Mouse (Mus musculus): Measurements from ENCODE around the gene Twist2. TPM values are rescaled to one million over a fixed set of nuclear protein-coding genes. Genes with fewer than 3 reads are reported as not detected.

The Twist2 gene
- polyA plus RNA-seq, 1 experiment = 0.42 TPM

DNA sequence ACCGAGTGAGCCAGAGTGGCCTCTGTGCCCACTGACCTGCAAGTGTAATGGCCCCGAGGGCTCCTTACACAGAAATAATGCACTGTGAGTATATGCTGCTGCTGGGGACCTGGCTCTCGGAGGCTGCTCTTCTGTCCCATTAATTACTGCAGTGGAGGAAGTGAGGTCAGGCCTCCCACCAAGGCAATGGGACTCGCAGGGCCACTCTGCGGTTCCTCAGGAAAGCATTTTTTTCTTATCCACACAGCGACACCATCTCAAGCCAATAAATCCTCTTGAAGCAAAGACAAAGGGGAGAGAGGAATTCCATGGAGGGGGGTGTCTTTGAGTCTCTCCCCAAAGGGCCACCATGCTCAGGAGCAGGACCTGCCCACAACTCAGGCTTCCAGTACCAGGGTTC lies 69.8 kb downstream of the Twist2 start:
- Histone ChIP-seq H3K4me3 (ENCODE audit: insufficient read depth, low read length) (no peak overlapping the region), H3K4me1 (ENCODE audit: control insufficient read depth, insufficient read depth, low read length) (no peaks in the 10 kb centered on the region), H3K27ac (ENCODE audit: insufficient read depth, low read depth, low read length) (no peak overlapping the region)
- TF ChIP-seq POLR2A (IDR thresholded peaks at IDR 0.05; ENCODE audit: borderline replicate concordance, low read depth, low read length) (no peak), CTCF (IDR thresholded peaks at IDR 0.05; ENCODE audit: low read depth, low read length) (no peak)

GRCm38 (mm10) chr1:91872388-91873059 lies 71.3 kb downstream of the Twist2 start:
- TF ChIP-seq POLR2A (IDR thresholded peaks at IDR 0.05; ENCODE audit: borderline replicate concordance, low read depth, low read length) = no peak
- no peak for TF ChIP-seq CTCF (IDR thresholded peaks at IDR 0.05; ENCODE audit: low read depth, low read length)
- no peaks in the 10 kb centered on the region for H3K4me1 ChIP-seq (ENCODE audit: control insufficient read depth, insufficient read depth, low read length)
- H3K4me3 ChIP-seq (ENCODE audit: insufficient read depth, low read length) = no peak overlapping the region
- no peak overlapping the region for H3K27ac ChIP-seq (ENCODE audit: insufficient read depth, low read depth, low read length)

- Histone ChIP-seq H3K27ac (ENCODE audit: insufficient read depth, low read depth, low read length) (no peak overlapping the region), H3K4me3 (ENCODE audit: insufficient read depth, low read length) (no peak overlapping the region), H3K4me1 (ENCODE audit: control insufficient read depth, insufficient read depth, low read length) (no peaks in the 10 kb centered on the region)
- TF ChIP-seq POLR2A (IDR thresholded peaks at IDR 0.05; ENCODE audit: borderline replicate concordance, low read depth, low read length) = no peak
- TF ChIP-seq CTCF (IDR thresholded peaks at IDR 0.05; ENCODE audit: low read depth, low read length) = no peak
Observed at GRCm38 (mm10) chr1:91873572-91874285, 72.5 kb downstream of the Twist2 start.

GRCm38 (mm10) chr1:91874633-91875032 lies 73.4 kb downstream of the Twist2 start:
- TF ChIP-seq CTCF (IDR thresholded peaks at IDR 0.05; ENCODE audit: low read depth, low read length) (peak; percentile 60), POLR2A (IDR thresholded peaks at IDR 0.05; ENCODE audit: borderline replicate concordance, low read depth, low read length) (no peak)

DNA sequence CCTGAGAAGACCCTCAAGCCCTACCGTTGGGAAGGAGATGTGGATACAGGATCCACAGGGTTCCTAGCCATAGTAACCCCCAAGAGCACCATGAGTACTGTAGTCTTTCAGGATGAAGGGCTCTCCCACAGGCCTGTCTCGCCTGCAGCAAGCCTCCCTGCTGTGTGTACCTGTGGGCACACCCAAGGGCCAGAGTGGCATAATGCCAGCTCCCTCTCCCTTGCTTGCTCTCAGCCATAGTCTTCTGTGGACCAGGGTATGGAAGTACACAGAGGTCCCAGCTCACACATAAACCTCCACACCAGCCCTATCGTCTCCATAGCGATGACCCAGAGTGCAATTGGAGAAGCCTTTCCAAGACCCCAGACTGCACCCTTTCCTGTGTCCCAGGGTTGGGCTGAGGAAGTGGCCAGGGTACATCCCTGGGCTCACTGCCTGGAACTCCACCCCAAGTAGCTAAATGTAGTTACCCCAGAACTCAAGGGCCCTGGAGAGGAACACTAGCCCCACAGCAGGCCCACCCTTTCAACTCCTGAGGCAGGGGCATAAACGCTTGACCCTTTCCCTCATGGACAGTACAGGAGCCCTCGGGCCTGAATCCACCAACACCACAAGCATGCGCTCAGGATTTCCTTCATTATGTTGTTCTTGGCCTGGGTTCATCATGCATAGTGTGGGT lies 73.9 kb downstream of the Twist2 start:
- H3K27ac ChIP-seq (ENCODE audit: insufficient read depth, low read depth, low read length) = no peak overlapping the region
- H3K4me1 ChIP-seq (ENCODE audit: control insufficient read depth, insufficient read depth, low read length) = no peaks in the 10 kb centered on the region
- TF ChIP-seq CTCF (IDR thresholded peaks at IDR 0.05; ENCODE audit: low read depth, low read length) (no peak), POLR2A (IDR thresholded peaks at IDR 0.05; ENCODE audit: borderline replicate concordance, low read depth, low read length) (no peak)
- H3K4me3 ChIP-seq (ENCODE audit: insufficient read depth, low read length) = no peak overlapping the region

More at GRCm38 (mm10) chr1:91874633-91875032, 73.4 kb downstream of the Twist2 start:
- Histone ChIP-seq H3K4me3 (ENCODE audit: insufficient read depth, low read length) (no peak overlapping the region), H3K4me1 (ENCODE audit: control insufficient read depth, insufficient read depth, low read length) (no peaks in the 10 kb centered on the region), H3K27ac (ENCODE audit: insufficient read depth, low read depth, low read length) (no peak overlapping the region)

GRCm38 (mm10) chr1:91878696-91879095 lies 77.4 kb downstream of the Twist2 start:
- Histone ChIP-seq H3K27ac (ENCODE audit: insufficient read depth, low read depth, low read length) (no peak overlapping the region), H3K4me1 (ENCODE audit: control insufficient read depth, insufficient read depth, low read length) (no peaks in the 10 kb centered on the region), H3K4me3 (ENCODE audit: insufficient read depth, low read length) (no peak overlapping the region)
- TF ChIP-seq CTCF (IDR thresholded peaks at IDR 0.05; ENCODE audit: low read depth, low read length) (no peak), POLR2A (IDR thresholded peaks at IDR 0.05; ENCODE audit: borderline replicate concordance, low read depth, low read length) (no peak)

DNA sequence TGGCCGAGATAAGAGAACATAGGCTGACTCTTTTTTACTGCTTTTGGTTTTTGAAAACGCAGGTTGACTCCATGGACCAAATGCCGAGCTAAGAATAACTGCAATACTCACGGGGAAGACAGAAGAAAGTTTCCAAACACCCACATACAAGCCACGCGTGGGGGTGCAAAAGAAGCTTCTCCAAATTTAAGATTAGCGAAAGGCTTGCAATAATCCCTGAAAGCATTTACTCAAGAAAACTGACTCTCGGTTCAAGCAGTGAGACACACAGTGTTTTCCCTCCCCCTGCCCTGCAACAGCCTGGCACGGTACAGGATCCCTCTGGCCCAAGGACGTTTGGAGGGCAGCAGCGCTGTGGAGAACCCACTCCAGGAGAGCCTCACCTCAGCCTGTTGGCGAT lies 78.9 kb downstream of the Twist2 start:
- Histone ChIP-seq H3K4me1 (ENCODE audit: control insufficient read depth, insufficient read depth, low read length) (no peaks in the 10 kb centered on the region), H3K4me3 (ENCODE audit: insufficient read depth, low read length) (no peak overlapping the region), H3K27ac (ENCODE audit: insufficient read depth, low read depth, low read length) (no peak overlapping the region)
- TF ChIP-seq POLR2A (IDR thresholded peaks at IDR 0.05; ENCODE audit: borderline replicate concordance, low read depth, low read length) (no peak), CTCF (IDR thresholded peaks at IDR 0.05; ENCODE audit: low read depth, low read length) (no peak)

DNA sequence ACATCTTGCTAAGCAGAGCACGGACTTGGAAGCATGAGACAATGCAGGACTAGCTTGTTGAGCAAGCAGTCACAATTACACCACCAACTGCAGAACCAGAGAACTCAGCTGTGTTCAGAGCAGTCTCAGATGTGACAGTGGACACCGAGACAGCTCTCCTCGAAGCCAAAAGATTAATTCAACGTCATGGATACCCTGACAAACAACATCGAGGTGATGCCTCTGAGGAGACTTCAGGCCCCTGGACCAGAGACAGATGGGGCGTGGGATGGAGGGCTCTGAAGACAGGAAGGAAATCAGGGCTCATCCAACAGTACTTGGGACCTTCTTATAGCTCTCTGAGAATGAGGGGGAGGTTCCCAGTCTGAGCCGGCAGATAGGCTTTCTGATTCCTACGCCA lies 79.6 kb downstream of the Twist2 start:
- Histone ChIP-seq H3K4me3 (ENCODE audit: insufficient read depth, low read length) (no peak overlapping the region), H3K4me1 (ENCODE audit: control insufficient read depth, insufficient read depth, low read length) (no peaks in the 10 kb centered on the region), H3K27ac (ENCODE audit: insufficient read depth, low read depth, low read length) (no peak overlapping the region)
- TF ChIP-seq CTCF (IDR thresholded peaks at IDR 0.05; ENCODE audit: low read depth, low read length) (no peak), POLR2A (IDR thresholded peaks at IDR 0.05; ENCODE audit: borderline replicate concordance, low read depth, low read length) (no peak)

GRCm38 (mm10) chr1:91883115-91883514 lies 81.9 kb downstream of the Twist2 start:
- Histone ChIP-seq H3K27ac (ENCODE audit: insufficient read depth, low read depth, low read length) (no peak overlapping the region), H3K4me1 (ENCODE audit: control insufficient read depth, insufficient read depth, low read length) (no peaks in the 10 kb centered on the region)

DNA sequence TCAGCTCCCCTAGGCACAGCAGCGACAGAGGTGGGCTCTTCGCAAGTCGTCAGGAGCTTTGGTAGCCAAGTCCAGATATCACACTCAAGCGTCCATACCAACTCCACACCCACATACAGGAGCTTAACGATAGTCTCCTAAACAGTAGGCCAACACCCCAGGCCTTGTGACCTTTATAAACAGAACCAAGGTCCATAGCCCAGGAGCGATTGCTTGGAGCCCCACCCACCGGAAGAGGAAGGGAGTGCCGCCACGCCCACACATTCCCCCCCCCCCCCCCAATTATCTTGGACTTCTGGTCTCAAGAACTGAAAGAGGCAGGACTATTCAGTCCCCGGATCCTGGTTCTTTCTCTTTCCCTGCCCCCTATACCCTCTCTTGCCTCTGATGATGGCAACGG lies 92.3 kb downstream of the Twist2 start:
- no peaks in the 10 kb centered on the region for H3K4me1 ChIP-seq (ENCODE audit: control insufficient read depth, insufficient read depth, low read length)
- H3K27ac ChIP-seq (ENCODE audit: insufficient read depth, low read depth, low read length) = no peak overlapping the region
- no peak for TF ChIP-seq POLR2A (IDR thresholded peaks at IDR 0.05; ENCODE audit: borderline replicate concordance, low read depth, low read length)
- TF ChIP-seq CTCF (IDR thresholded peaks at IDR 0.05; ENCODE audit: low read depth, low read length) = no peak
- H3K4me3 ChIP-seq (ENCODE audit: insufficient read depth, low read length) = no peak overlapping the region

More at GRCm38 (mm10) chr1:91883115-91883514, 81.9 kb downstream of the Twist2 start:
- H3K4me3 ChIP-seq (ENCODE audit: insufficient read depth, low read length) = no peak overlapping the region
- TF ChIP-seq CTCF (IDR thresholded peaks at IDR 0.05; ENCODE audit: low read depth, low read length) (no peak), POLR2A (IDR thresholded peaks at IDR 0.05; ENCODE audit: borderline replicate concordance, low read depth, low read length) (no peak)

Measured in bone marrow macrophage, adult 2 months (primary cell).